8 mouse cellular contexts compared by ENCODE assay signal in genomic region chr2:52990874-52991687, GRCm38 (mm10).
DNase-seq lines count a peak whose midpoint lies in the region; ATAC-seq and TF ChIP-seq lines count a peak whose summit lies in the region.
"Had no signal": no experiment of that assay in that cellular context is flagged by ENCODE, and none has a peak within 500 bp of the region (broad histone marks: within the 10 kb centered on the region; RNA-seq: fewer than 3 reads in every experiment).

No protein-coding gene starts in this region.

- 81% methylated on average over 9 of the region's 9 CpGs for WGBS in liver, postnatal 0 days (ENCODE audit: insufficient replicate concordance)
- WGBS in liver, embryonic 11.5 days: 82% methylated on average over 9 of the region's 9 CpGs
- WGBS in stomach, embryonic 15.5 days: 59% methylated on average over 9 of the region's 9 CpGs
- WGBS in midbrain, embryonic 16.5 days: 82% methylated on average over 9 of the region's 9 CpGs

- no peaks in the 10 kb centered on the region for H3K36me3 ChIP-seq in liver, postnatal 0 days (replicated peaks; ENCODE audit: insufficient read depth, low read length)
- no peaks in the 10 kb centered on the region for H3K36me3 ChIP-seq in liver, embryonic 11.5 days (ENCODE audit: control insufficient read depth, insufficient read depth, low read length)
- H3K36me3 ChIP-seq in stomach, embryonic 15.5 days: no peaks in the 10 kb centered on the region
- no peaks in the 10 kb centered on the region for H3K36me3 ChIP-seq in midbrain, embryonic 16.5 days (ENCODE audit: control insufficient read depth, insufficient read depth, low read length)
- H3K36me3 ChIP-seq: liver, embryonic 13.5 days had no signal

- no peak for DNase-seq in liver, postnatal 0 days
- no peak for DNase-seq in liver, embryonic 11.5 days (ENCODE audit: low spot score)
- peak; percentile 73 for DNase-seq in heart, adult 9 months (ENCODE audit: low spot score in 2 of 2)
- peak; percentile 34 for DNase-seq in kidney, postnatal 14 days
- DNase-seq in adrenal gland, adult 18-20 months (ENCODE audit: low spot score in 2 of 2): no peak
- DNase-seq: liver, embryonic 13.5 days had no signal

- H3K4me1 ChIP-seq in liver, postnatal 0 days (ENCODE audit: insufficient read depth): no peaks in the 10 kb centered on the region
- H3K4me1 ChIP-seq in liver, embryonic 11.5 days (replicated peaks; ENCODE audit: control insufficient read depth, insufficient read depth, low read length): 0 out of 2 replicates have a peak, but pooled peaks cover 2% of the 10 kb centered on the region
- peaks cover 9% of the 10 kb centered on the region; the same call in 1 of the 2 replicates for H3K4me1 ChIP-seq in stomach, embryonic 15.5 days
- peaks cover 9% of the 10 kb centered on the region for H3K4me1 ChIP-seq in midbrain, embryonic 16.5 days (ENCODE audit: control insufficient read depth, insufficient read depth, low read length)
- H3K4me1 ChIP-seq: liver, embryonic 13.5 days had no signal

- TF ChIP-seq CTCF in liver, postnatal 0 days (IDR thresholded peaks at IDR 0.05; ENCODE audit: low read depth): no peak

- ATAC-seq in liver, postnatal 0 days: no peak; the same call in 1 of the 2 replicates
- no peak for ATAC-seq in liver, embryonic 11.5 days (replicated peaks; ENCODE audit: low FRiP score)
- no peak for ATAC-seq in stomach, embryonic 15.5 days (ENCODE audit: insufficient read depth, low FRiP score, low read depth)
- ATAC-seq in midbrain, embryonic 16.5 days: no peak

- H3K9ac ChIP-seq in liver, postnatal 0 days (replicated peaks): no peak overlapping the region
- no peak overlapping the region for H3K9ac ChIP-seq in liver, embryonic 11.5 days (ENCODE audit: low read depth, low read length)
- H3K9ac ChIP-seq in stomach, embryonic 15.5 days: no peak overlapping the region
- H3K9ac ChIP-seq in midbrain, embryonic 16.5 days (ENCODE audit: low read depth, low read length): no peak overlapping the region
- H3K9ac ChIP-seq: liver, embryonic 13.5 days had no signal

- no peaks in the 10 kb centered on the region for H3K9me3 ChIP-seq in liver, postnatal 0 days (ENCODE audit: low read length)
- H3K9me3 ChIP-seq in liver, embryonic 11.5 days (ENCODE audit: control insufficient read depth, low read length): no peaks in the 10 kb centered on the region
- H3K9me3 ChIP-seq in stomach, embryonic 15.5 days: no peaks in the 10 kb centered on the region
- no peaks in the 10 kb centered on the region for H3K9me3 ChIP-seq in midbrain, embryonic 16.5 days (replicated peaks; ENCODE audit: control insufficient read depth, low read length, poor library complexity, severe bottlenecking)
- H3K9me3 ChIP-seq: liver, embryonic 13.5 days had no signal

- no peaks in the 10 kb centered on the region for H3K27me3 ChIP-seq in liver, postnatal 0 days (ENCODE audit: insufficient read depth, low read length)
- H3K27me3 ChIP-seq in liver, embryonic 11.5 days (replicated peaks; ENCODE audit: control insufficient read depth, insufficient read depth, low read length): no peaks in the 10 kb centered on the region
- no peaks in the 10 kb centered on the region for H3K27me3 ChIP-seq in stomach, embryonic 15.5 days (replicated peaks)
- no peaks in the 10 kb centered on the region for H3K27me3 ChIP-seq in midbrain, embryonic 16.5 days (ENCODE audit: control insufficient read depth, insufficient read depth, low read depth, low read length)
- H3K27me3 ChIP-seq: liver, embryonic 13.5 days had no signal

- TF ChIP-seq EP300 in liver, postnatal 0 days (IDR thresholded peaks at IDR 0.05; ENCODE audit: low read depth): peak; percentile 43; the same call in 1 of the 2 replicates

- H3K27ac ChIP-seq in liver, postnatal 0 days (ENCODE audit: low read depth): 0 out of 2 replicates have a peak overlapping the region, but pooled peaks have one; percentile 30
- no peak overlapping the region for H3K27ac ChIP-seq in liver, embryonic 11.5 days (ENCODE audit: low read depth, low read length)
- H3K27ac ChIP-seq in stomach, embryonic 15.5 days: peak overlapping the region; percentile 80
- no peak overlapping the region for H3K27ac ChIP-seq in midbrain, embryonic 16.5 days (ENCODE audit: low read length)
- H3K27ac ChIP-seq: liver, embryonic 13.5 days had no signal

- no peak overlapping the region for H3K4me2 ChIP-seq in liver, postnatal 0 days (ENCODE audit: low read depth, low read length)
- no peak overlapping the region for H3K4me2 ChIP-seq in liver, embryonic 11.5 days
- H3K4me2 ChIP-seq in stomach, embryonic 15.5 days: no peak overlapping the region
- H3K4me2 ChIP-seq in midbrain, embryonic 16.5 days (ENCODE audit: low read length): no peak overlapping the region
- H3K4me2 ChIP-seq: liver, embryonic 13.5 days had no signal

- H3K4me3 ChIP-seq in liver, postnatal 0 days (ENCODE audit: low read depth, low read length): no peak overlapping the region
- no peak overlapping the region for H3K4me3 ChIP-seq in liver, embryonic 11.5 days (ENCODE audit: low read depth, low read length)
- no peak overlapping the region for H3K4me3 ChIP-seq in stomach, embryonic 15.5 days (replicated peaks)
- H3K4me3 ChIP-seq in midbrain, embryonic 16.5 days (ENCODE audit: low read depth, low read length): no peak overlapping the region
- H3K4me3 ChIP-seq: liver, embryonic 13.5 days had no signal

Comparison
In these comparisons a context has a peak if more than half of its experiments do, and no peak if none do; other contexts are left out.
1. H3K27ac ChIP-seq: peak in liver, postnatal 0 days (single experiment) and stomach, embryonic 15.5 days (single experiment); none in liver, embryonic 11.5 days (single experiment) and midbrain, embryonic 16.5 days (single experiment).
2. DNase-seq: peak in heart, adult 9 months (2 of 2) and kidney, postnatal 14 days (single experiment); none in liver, postnatal 0 days (single experiment), liver, embryonic 11.5 days (single experiment) and adrenal gland, adult 18-20 months (0 of 2).